Mouse (Mus musculus) adrenal gland, adult 18-20 months (tissue): ENCODE measurements at regions not wholly inside any gene's neighbourhood (a gene's known extent, or its start where the extent isn't known, plus 50 kb on each side); places are given as distances from the start of the nearest gene placed in this dataset.

Experiments
- DNase-seq, 2 experiments: peaks; one replicate each; pipeline ENCODE4 v3.0.0; 2021 to 2022; ENCODE audit warnings: low spot score in 2 of 2

DNA sequence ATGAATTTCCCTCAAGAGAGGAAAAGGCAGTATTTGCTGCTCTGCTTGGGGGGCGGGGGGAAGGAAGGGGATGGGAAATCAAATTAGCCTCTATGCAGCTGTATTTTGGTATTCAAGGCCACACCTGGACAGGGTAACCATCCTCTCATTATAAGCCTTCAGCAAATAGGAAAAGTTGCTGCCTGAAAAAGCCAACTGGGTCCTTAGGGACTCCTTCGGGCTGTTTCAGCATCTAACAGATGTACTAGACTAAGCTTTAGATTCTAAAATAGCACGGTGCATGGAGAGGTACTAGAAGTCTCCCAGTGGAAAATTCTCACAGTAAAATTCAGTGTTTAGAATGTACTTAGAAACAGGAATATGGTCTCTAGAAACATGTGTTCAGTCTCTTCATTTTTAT lies 183.1 kb downstream of the Gm13691 start:
- DNase-seq, result no peak

DNA sequence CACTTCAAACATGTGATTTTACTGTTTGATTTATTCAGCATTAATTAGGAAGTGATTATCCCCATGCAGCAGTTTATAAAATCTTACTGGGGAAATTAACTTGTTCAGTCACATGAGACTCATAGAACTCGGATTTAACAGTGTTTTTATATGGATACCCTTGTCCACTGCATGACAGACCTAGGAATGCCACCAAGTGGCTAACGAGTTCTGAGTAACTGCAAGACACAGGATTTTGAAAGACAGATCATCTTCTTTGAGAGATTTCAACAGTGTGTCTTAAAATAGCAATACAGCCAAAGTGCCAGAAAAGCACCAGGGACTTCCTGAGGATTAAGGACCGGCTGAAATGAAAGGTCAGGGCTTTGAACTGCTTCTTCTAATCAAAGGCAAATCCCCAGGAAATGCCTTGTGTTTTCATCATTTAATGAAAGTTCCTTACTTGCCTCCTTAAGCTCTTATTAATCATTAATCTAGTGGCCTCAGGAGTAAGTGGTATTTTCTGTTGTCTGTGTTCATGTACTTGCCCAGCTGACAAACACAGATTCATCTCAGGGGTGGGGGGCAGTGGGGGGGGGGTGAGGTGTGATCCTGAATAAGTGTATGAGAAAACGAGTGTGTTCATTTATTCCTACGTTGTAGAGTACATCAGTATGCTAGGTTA lies 193.4 kb downstream of the Gm13691 start:
- DNase-seq, result no peak

GRCm38 (mm10) chr2:84184288-84185015 lies 194.1 kb downstream of the Gm13691 start:
- peak in 1 of 2 experiments; percentile 3 for DNase-seq

GRCm38 (mm10) chr2:84185016-84185330 lies 194.6 kb downstream of the Gm13691 start:
- DNase-seq, result no peak

DNA sequence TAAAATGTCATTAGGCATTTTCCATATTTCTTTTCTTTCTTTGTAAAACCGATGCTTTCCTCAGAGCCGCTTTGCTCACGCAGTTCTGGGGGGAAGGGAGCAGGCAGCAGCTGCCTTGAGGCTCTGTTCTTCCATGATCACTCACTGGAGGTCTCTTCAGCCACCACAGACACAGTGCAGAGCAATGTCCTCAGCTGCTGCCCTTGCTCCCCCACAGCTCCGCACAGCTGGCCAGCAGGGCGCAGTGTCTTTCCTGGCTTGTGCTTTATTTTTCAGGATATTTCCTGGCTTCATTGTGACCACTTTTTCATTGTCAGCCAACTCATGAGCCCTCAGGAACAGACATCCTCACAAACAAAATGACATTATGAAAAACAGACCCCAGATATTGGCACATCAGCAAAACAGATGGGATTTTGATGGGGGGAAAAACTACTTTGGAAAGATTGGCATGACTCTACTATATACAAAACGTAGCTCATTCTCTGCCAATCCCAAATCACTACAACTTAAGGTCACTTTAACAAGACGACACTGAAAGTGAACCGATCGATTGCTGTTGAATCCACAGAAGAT lies 195.9 kb downstream of the Gm13691 start:
- DNase-seq, result peak; percentile 7 to 23

GRCm38 (mm10) chr2:84187456-84187855 lies 197.1 kb downstream of the Gm13691 start:
- no peak for DNase-seq

GRCm38 (mm10) chr2:84189302-84189701 lies 198.9 kb downstream of the Gm13691 start:
- DNase-seq, result no peak

GRCm38 (mm10) chr2:84217116-84217515 lies 208.1 kb downstream of the Calcrl start:
- DNase-seq, result no peak

- no peak for DNase-seq
Measured at GRCm38 (mm10) chr2:84222049-84222448, 203.2 kb downstream of the Calcrl start.

DNA sequence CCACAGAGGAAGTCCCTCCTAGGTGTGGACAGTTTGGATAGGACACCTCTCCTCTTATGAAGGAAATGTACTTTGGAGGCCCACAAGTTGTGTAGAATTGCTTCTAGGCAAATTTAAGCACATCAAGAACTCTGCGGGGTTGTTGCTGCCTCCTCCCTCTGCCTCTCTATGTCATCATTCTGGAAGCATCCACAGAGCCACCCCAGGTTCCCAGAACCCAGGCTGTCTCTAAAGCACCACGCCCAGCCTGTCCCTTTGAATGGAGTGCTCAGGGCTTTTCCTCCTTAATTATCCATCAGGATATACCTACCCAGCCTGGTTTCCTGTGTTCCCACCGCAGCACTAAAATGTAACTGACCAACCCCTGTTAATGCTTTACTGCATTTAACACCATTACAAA lies 195.4 kb downstream of the Calcrl start:
- no peak for DNase-seq

GRCm38 (mm10) chr2:84235641-84236040 lies 189.6 kb downstream of the Calcrl start:
- DNase-seq, result no peak

- no peak for DNase-seq
Measured at GRCm38 (mm10) chr2:84241244-84241643, 184.0 kb downstream of the Calcrl start.

- no peak for DNase-seq
Measured at GRCm38 (mm10) chr2:84241986-84242385, 183.2 kb downstream of the Calcrl start.

DNA sequence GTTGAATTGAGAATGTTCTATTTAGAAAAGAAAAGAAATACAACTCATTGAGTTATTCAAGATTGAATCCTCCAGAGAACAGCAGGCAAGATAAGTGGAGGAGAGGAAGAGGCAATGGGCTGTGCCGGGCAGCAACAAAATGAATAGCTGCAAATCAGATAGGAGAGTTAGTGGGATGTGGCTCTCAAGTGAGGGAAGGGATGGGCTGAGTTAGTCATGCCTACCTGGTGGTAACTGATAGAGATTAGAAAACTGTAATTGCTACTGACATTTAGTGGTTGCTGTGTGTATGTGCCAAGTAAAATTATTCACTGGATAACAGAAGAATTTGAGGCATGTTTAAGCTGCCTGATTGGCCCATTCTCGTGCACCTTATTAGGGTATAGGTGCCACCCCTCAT lies 179.3 kb downstream of the Calcrl start:
- DNase-seq, result no peak

DNA sequence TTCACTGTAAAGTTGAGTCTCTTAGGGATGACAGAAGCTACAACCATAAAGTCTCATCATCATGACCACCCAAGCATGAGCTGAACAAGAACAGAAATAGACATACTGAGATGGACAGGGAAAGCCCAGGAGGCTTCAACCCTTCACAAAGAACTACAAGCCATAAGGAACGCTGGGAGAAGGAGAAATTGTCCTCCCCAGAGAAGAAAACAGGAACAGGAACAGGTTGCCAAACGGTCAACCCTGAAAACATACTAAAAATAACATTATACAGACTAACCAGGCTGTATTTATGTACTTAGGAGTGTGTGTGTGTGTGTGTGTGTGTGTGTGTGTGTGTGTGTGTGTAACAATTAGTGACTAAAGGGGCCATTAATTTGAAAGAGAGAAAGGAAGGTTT lies 178.6 kb downstream of the Calcrl start:
- DNase-seq, result no peak

GRCm38 (mm10) chr2:84248169-84248568 lies 177.0 kb downstream of the Calcrl start:
- no peak for DNase-seq

- DNase-seq, result no peak
Measured at GRCm38 (mm10) chr2:84249871-84250270, 175.3 kb downstream of the Calcrl start.

GRCm38 (mm10) chr2:84252076-84252475 lies 173.1 kb downstream of the Calcrl start:
- no peak for DNase-seq

DNA sequence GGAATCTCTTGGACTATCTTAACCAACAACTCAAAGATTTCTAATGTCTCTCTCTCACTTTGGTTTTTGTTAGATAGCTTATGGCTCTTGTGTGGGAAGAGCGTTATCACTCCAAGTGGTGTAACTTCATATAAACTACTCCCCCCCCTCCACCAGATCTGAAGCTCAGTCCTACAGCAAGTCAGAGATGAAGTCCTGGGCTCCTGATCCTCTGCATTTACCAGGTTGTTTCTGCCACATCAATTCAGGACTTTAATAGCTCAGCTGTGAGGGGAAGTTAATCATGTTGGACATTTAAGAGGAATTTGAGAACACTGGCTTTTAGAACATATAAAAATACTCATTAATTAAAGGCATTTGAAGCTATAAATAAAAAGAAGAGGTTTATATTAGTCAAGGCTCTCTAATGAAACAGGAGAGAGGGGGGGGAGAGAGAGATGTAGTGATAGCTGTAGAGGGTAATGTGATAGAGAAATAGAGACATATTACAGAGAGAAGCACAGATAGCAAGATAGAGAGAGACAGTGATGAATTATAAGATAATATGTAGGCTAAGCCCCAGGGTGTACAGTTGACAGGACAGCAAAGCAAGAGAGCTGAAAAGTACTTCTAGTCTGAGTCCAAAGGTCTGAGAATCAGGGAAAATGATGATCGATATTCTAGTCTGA lies 166.7 kb downstream of the Calcrl start:
- no peak for DNase-seq

GRCm38 (mm10) chr2:84259222-84259621 lies 166.0 kb downstream of the Calcrl start:
- DNase-seq, result no peak

DNA sequence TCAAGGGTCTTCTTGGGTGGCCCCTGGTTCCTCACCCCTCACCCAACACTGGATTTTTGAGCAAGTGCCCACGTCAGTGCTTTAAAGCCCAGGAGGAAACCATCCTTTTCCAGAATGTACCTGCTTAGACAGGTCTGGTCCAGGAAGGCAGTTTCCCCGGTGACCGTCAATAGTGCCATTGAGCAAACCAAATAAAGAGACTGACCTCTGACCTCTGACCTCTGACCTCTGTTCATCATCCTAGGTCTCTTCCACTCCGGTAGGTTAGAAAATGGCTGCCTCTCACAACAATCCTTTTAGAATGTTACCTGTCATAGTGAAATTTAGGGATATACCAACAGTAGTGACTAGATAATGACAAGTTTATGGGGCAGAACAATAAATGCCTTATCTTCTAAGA lies 164.5 kb downstream of the Calcrl start:
- no peak for DNase-seq

- DNase-seq, result no peak
Measured at GRCm38 (mm10) chr2:84261481-84261880, 163.7 kb downstream of the Calcrl start.
